Mouse (Mus musculus): ENCODE data around the gene Trpm8.

Trpm8 gene

DNA sequence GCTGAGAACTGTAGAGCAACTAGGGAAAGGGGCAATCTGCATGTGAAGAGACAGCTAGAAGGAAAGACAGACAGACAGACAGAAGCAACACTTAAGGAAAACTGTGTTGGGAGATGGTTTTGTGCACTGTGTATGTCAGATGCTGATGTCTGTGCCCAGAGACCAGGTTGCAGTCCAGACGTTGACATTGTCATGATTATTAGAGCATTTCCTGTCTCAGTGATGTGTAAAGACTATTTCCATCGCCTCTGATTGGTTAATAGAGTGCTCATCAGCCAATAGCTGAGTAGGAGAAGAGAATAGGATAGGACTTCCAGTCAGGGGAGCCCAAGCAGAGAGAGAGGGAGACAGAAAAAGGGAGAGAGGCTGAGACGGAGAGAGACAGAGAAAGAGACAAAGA is 155.1 kb downstream of the Trpm8 start:
- DNase-seq (ENCODE audit: inconsistent ontology term) = no peak

DNA sequence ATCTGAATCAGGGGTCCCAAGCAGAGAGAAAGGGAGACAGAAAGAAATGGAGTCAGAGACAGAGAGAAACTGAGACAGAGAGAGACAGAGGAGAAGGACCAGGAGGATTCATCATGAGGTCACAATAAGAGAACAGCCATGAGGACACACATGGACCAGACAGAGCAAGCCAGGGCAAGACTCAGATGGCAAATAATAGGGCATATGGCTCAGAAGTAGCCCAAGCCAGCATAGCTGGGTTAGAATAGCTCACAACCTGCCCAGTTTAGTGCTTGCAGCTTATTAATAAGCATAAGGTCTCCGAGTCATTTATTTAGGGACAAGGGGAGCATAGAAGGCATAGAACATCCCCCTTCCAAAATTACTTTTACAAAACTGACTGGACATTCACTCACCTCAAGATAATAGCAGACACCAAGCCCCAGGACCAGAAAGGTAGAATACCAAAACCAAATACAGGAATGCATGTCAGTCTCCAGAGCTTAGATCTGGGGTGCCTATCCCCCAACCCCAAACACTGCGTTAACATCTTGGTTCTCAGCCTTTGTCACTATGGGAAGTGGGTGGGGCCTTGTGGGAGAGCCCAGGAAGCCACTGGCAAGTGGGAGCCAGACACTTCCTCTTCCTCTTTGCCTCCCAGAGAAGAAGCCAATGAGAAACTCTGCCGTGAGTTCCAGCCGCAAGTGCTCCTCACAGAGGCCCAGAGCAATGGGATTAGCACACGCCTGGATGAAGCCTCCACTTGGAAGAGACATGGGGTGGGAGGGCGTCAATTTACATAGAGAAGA is 155.8 kb downstream of the Trpm8 start:
- DNase-seq (ENCODE audit: inconsistent ontology term) = no peak

DNA sequence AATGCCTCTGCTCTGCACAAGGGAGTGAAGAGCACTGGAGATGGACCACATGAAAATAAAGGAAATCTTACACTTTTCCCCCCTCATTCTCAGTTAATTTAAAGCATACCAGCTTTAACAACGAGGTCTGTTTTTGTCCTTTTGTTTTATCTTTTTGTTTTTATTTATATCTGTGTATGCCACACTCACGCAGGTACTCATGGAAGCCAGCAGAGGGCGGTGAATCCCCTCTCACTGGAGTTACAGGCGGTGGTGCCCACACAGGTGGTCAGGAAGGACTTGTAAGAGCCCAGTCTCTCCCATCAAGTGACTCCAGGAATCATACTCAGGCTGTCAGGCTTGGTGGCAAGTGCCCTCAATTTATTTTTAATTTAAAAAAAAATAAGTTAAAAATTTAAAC is 156.6 kb downstream of the Trpm8 start:
- DNase-seq (ENCODE audit: inconsistent ontology term) = no peak

DNA sequence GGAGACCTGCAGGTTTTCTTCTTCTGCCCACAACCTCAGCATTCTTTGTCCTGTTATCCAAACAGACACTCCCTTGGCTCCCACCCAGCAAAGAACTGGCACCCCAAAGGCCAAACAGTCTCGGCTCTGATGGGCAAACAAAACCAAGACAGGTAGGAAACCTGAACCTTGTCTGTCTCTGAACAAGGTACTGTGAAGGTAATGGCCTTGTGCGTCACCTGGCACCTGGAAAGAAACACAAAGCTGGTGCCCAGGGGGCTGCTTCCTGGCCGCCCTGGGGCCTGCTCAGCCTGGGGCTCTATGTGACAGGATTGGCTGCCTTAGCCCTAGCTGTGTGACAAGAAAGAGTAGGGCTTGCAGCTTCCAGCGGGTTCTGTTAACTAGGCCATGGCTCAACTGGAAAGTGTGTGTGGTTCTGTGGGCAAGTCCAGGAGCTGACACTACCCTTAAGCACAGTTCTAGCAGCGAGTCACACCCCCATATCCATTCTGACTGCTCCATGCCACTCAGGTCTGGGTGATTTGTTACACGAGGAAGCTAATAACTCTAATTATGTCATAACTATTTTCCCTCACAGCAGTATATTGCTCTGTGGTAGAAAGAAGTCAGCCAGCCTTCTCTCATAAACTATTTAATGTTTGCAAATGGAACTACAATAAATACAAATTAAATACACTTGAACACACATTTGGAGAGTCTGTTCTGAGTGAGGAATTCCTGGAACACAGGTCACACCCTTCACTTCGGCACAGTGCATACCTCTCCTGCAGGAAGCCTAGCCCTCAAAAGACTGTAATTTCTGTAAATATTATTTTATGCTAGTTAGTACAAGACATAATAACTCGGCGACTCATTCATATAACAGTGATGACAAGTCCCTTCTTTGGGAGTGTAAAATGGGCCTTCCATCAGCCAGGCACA is 160.0 kb downstream of the Trpm8 start:
- DNase-seq (ENCODE audit: inconsistent ontology term) = peak; percentile 38
